Mouse (Mus musculus) stomach, embryonic 14.5 days (tissue): ENCODE data around the gene Nos2. TPM values are rescaled to one million over a fixed set of nuclear protein-coding genes. Genes with fewer than 3 reads are reported as not detected.

ENCODE experiments used
- ATAC-seq: fragments of 200-750 bp; cut with Nextera tagmentation; 2 replicates; pipeline ENCODE4 v1.8.0; 2017; ENCODE audit warnings: low read depth, moderate TSS enrichment; ENCODE audit not compliant: insufficient number of reproducible peaks, insufficient read depth, low FRiP score
- H3K27ac ChIP-seq: fragments of 300-500 bp; sonication (generic); 2 replicates; pipeline ENCODE4 v1.5.1; 2014; ENCODE audit warnings: mild to moderate bottlenecking, low read length, moderate library complexity, mixed read lengths
- H3K27me3 ChIP-seq: fragments of 300-500 bp; sonication (generic); 2 replicates; pipeline ENCODE4 v1.6.1; 2014; ENCODE audit warnings: low read length, control low read depth, mixed read lengths; ENCODE audit not compliant: control insufficient read depth, insufficient read depth
- H3K36me3 ChIP-seq: fragments of 300-500 bp; sonication (generic); 2 replicates; pipeline ENCODE4 v1.6.1; 2014; ENCODE audit warnings: mild to moderate bottlenecking, control low read depth, low read length, moderate library complexity, mixed read lengths; ENCODE audit not compliant: control insufficient read depth, insufficient read depth
- H3K4me1 ChIP-seq: fragments of 300-500 bp; sonication (generic); 2 replicates; pipeline ENCODE4 v1.6.1; 2014; ENCODE audit warnings: low read length, control low read depth, mixed read lengths; ENCODE audit not compliant: control insufficient read depth, insufficient read depth
- H3K4me2 ChIP-seq: fragments of 300-500 bp; sonication (generic); replicated peaks from 2 replicates; pipeline ENCODE4 v1.6.1; 2014; ENCODE audit warnings: low read depth, low read length, control low read depth
- H3K4me3 ChIP-seq: fragments of 300-500 bp; sonication (generic); 2 replicates; pipeline ENCODE4 v1.5.1; 2014; ENCODE audit warnings: low read depth, low read length, control low read depth
- H3K9ac ChIP-seq: fragments of 300-500 bp; sonication (generic); replicated peaks from 2 replicates; pipeline ENCODE4 v1.6.1; 2014; ENCODE audit warnings: low read depth, mild to moderate bottlenecking, control low read depth, low read length, moderate library complexity, mixed read lengths
- H3K9me3 ChIP-seq: fragments of 300-500 bp; sonication (generic); 2 replicates; pipeline ENCODE4 v1.6.1; 2016; ENCODE audit warnings: low read depth, low read length, control low read depth; ENCODE audit not compliant: control insufficient read depth
- WGBS: fragments of 180-500 bp; shearing (Covaris S2); extraction: QIAGEN DNeasy Blood & Tissue Kit; methylation state at CpG from one replicate; pipeline ENCODE4 v1.1.7; 2014; 5-methylcytosine and 5-hydroxymethylcytosine counted together
- polyA plus RNA-seq: library from polyadenylated mRNA; unstranded; fragments of >200 nt; fragmentation: Nextera tagmentation; extraction: Ambion mirVana; gene quantifications from 2 replicates; pipeline ENCODE4 v1.2.1, GENCODE M21; 2014

Nos2 gene
- polyA plus RNA-seq, 1 experiment from 2014 or later: 1.5 TPM

DNA sequence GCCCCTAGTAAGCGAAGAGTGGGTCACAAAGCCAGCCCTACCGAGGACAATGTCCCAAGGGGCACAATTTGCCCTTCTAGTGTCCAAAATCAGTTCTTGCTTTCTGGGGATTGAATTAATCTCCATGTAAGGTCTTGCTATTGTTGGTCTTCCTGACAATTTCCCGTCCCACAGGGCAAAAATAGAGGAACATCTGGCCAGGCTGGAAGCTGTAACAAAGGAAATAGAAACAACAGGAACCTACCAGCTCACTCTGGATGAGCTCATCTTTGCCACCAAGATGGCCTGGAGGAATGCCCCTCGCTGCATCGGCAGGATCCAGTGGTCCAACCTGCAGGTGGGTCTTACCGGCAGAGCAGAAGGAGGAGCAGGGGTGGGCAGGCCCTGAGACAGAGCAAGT, 14.6 kb downstream of the Nos2 start:
- ATAC-seq: no peak
- Histone ChIP-seq H3K9me3 (no peaks in the 10 kb centered on the region), H3K36me3 (no peaks in the 10 kb centered on the region), H3K4me3 (no peak overlapping the region), H3K4me1 (no peaks in the 10 kb centered on the region), H3K9ac (no peak overlapping the region), H3K27me3 (no peaks in the 10 kb centered on the region), H3K27ac (no peak overlapping the region), H3K4me2 (no peak overlapping the region)
- 79% methylated on average over 6 of the region's 6 CpGs for WGBS

DNA sequence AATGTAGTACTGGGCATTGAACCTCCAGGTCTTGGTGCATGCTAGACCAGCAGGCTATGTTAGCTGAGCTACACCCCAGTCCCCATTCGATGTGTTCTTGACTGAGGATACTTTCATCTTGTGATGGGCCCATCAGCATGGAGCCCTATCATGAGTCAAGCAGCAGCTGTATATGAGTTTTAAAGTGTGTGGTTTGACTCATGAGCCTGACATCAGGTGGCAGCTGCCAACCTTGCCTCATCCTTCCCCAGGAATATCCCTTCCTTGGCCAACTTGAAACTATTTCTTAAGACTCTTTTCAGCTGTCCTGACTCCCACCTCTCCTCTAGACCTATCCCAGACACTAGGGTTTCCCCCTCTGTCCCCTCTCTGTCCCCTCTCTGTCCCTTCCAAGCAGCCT, 22.5 kb downstream of the Nos2 start:
- WGBS: 96% methylated on average over 1 of the region's 1 CpGs
- no peak for ATAC-seq
- H3K9me3 ChIP-seq: no peaks in the 10 kb centered on the region

DNA sequence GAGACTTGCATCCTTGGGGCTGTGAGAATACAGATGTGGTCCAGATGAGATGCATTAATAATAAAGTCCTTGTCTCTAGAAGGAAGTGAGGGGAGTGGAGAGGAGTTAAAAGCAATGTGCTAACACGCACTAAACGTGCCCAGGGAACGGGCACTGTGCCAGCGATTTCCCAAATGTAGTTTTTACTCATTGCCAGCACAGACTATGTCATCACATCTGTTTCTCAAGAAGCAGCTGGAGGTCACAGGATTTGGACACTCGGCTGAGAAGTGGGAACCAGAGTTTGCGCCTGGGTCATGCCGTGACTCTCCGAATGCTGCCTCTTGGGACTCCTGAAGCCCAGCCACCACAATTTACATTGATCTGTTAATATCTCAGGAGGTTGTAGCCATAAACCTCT, 29.8 kb downstream of the Nos2 start:
- no peaks in the 10 kb centered on the region for H3K9me3 ChIP-seq
- no peak overlapping the region for H3K9ac ChIP-seq
- no peaks in the 10 kb centered on the region for H3K27me3 ChIP-seq
- 75% methylated on average over 8 of the region's 8 CpGs for WGBS
- H3K27ac ChIP-seq: no peak overlapping the region
- H3K4me1 ChIP-seq: no peaks in the 10 kb centered on the region
- no peak overlapping the region for H3K4me3 ChIP-seq
- ATAC-seq: no peak
- no peaks in the 10 kb centered on the region for H3K36me3 ChIP-seq
- H3K4me2 ChIP-seq: no peak overlapping the region

More for the DNA sequence above, 22.5 kb downstream of the Nos2 start:
- Histone ChIP-seq H3K27me3 (no peaks in the 10 kb centered on the region), H3K4me3 (no peak overlapping the region), H3K9ac (no peak overlapping the region), H3K36me3 (no peaks in the 10 kb centered on the region), H3K27ac (no peak overlapping the region), H3K4me2 (no peak overlapping the region), H3K4me1 (no peaks in the 10 kb centered on the region)

DNA sequence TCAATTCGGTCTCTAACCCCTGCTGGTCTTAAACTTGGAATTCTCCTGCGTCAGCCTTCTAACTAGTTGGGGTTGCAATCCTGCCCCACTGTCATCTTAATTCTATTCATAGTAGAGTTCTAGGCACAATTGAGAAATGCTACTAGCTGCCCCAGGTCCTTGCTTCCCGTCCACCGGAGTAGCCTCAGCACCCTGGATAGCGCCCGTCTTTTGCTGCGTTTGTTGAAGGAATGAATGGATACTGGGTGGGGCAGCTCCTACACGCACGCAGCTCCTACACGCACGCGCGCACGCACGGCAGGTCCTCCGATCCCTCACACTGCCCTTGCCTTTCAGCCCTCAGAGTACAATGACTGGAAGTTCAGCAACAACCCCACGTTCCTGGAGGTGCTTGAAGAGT, 31.9 kb downstream of the Nos2 start:
- H3K27me3 ChIP-seq: no peaks in the 10 kb centered on the region
- no peaks in the 10 kb centered on the region for H3K4me1 ChIP-seq
- H3K4me3 ChIP-seq: no peak overlapping the region
- no peak for ATAC-seq
- H3K9ac ChIP-seq: no peak overlapping the region
- WGBS: 8% methylated on average over 17 of the region's 17 CpGs
- H3K4me2 ChIP-seq: peak overlapping the region; percentile 26; the same call in 1 of the 2 replicates
- no peaks in the 10 kb centered on the region for H3K36me3 ChIP-seq
- H3K9me3 ChIP-seq: no peaks in the 10 kb centered on the region
- H3K27ac ChIP-seq: no peak overlapping the region

DNA sequence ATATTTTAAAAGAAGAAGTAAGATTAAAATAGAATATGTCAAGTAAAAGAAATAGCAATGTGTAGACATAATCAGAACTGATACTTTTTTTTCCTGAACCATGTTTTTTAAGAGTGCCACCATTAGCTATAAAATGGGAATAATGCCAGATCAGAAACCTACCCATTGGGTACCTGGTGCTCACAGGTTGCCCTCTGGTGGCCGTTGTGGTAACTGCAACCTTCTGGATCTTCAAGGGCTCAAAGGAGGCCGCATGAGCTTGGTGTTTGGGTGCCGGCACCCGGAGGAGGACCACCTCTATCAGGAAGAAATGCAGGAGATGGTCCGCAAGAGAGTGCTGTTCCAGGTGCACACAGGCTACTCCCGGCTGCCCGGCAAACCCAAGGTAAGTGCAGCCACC, 35.7 kb downstream of the Nos2 start:
- Histone ChIP-seq H3K4me2 (no peak overlapping the region), H3K4me1 (no peaks in the 10 kb centered on the region), H3K9ac (no peak overlapping the region), H3K4me3 (no peak overlapping the region), H3K27ac (no peak overlapping the region), H3K9me3 (no peaks in the 10 kb centered on the region), H3K27me3 (no peaks in the 10 kb centered on the region), H3K36me3 (no peaks in the 10 kb centered on the region)
- 14% methylated on average over 7 of the region's 7 CpGs for WGBS
- no peak for ATAC-seq

DNA sequence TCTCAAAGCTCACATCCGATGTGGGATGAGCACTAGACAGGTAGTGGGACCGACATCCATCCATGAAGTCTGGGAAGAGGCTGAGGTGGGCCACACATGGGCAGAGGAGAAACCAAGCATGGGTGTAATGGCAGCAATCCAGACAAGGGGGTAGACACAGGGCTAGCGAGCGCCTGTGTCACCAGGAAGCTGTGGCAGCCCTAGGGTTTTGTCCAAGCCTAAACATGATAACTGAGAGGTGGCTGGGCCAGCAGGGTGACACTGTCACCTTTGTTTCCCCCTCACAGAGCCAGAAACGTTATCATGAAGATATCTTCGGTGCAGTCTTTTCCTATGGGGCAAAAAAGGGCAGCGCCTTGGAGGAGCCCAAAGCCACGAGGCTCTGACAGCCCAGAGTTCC, 38.8 kb downstream of the Nos2 start:
- Histone ChIP-seq H3K4me2 (no peak overlapping the region), H3K27ac (no peak overlapping the region), H3K4me3 (no peak overlapping the region), H3K4me1 (no peaks in the 10 kb centered on the region), H3K9me3 (no peaks in the 10 kb centered on the region), H3K36me3 (no peaks in the 10 kb centered on the region), H3K9ac (no peak overlapping the region), H3K27me3 (no peaks in the 10 kb centered on the region)
- WGBS: 60% methylated on average over 8 of the region's 8 CpGs
- no peak for ATAC-seq

DNA sequence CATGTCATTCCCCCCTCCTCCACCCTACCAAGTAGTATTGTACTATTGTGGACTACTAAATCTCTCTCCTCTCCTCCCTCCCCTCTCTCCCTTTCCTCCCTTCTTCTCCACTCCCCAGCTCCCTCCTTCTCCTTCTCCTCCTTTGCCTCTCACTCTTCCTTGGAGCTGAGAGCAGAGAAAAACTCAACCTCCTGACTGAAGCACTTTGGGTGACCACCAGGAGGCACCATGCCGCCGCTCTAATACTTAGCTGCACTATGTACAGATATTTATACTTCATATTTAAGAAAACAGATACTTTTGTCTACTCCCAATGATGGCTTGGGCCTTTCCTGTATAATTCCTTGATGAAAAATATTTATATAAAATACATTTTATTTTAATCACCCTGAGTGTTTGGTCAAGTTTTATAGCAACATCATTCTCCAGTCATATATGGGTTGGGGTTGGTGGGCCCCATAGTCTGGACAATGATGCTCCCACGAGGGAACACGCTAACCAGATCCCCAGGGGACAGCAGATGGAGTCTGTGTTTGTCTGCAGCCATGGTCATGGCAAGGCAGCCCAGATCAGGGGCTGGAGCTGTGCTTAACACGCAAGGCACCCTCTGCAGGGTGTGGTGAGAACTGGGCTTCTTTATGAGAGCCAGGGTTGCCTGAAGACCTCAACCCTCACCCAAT, 39.4 kb downstream of the Nos2 start:
- Histone ChIP-seq H3K4me1 (no peaks in the 10 kb centered on the region), H3K36me3 (no peaks in the 10 kb centered on the region), H3K4me2 (no peak overlapping the region), H3K4me3 (no peak overlapping the region), H3K9ac (no peak overlapping the region), H3K27ac (no peak overlapping the region), H3K9me3 (no peaks in the 10 kb centered on the region), H3K27me3 (no peaks in the 10 kb centered on the region)
- no peak for ATAC-seq
- WGBS: 64% methylated on average over 5 of the region's 5 CpGs

DNA sequence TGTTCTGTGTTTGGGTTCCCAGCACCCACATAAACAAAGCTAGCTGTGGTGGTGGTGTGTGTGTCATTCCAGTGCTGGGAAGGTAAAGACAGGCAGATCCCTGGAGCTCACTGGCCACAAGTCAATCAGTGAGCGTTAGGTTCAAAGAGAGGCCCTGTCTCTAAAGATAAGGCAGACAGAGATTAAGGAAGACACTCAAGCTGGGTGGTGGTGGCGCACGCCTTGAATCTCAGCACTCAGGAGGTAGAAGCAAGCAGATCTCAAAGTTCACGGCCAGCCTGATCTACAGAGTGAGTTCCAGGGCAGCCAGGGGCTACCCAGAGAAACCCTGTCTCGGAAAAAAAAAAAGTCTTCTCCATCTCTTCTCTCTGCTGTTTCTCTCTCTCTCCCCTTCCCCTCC, 40.6 kb downstream of the Nos2 start:
- 58% methylated on average over 5 of the region's 5 CpGs for WGBS
- no peak for ATAC-seq
- Histone ChIP-seq H3K4me3 (no peak overlapping the region), H3K9me3 (no peaks in the 10 kb centered on the region), H3K27ac (no peak overlapping the region), H3K4me2 (no peak overlapping the region), H3K9ac (no peak overlapping the region), H3K36me3 (no peaks in the 10 kb centered on the region), H3K27me3 (no peaks in the 10 kb centered on the region), H3K4me1 (no peaks in the 10 kb centered on the region)

DNA sequence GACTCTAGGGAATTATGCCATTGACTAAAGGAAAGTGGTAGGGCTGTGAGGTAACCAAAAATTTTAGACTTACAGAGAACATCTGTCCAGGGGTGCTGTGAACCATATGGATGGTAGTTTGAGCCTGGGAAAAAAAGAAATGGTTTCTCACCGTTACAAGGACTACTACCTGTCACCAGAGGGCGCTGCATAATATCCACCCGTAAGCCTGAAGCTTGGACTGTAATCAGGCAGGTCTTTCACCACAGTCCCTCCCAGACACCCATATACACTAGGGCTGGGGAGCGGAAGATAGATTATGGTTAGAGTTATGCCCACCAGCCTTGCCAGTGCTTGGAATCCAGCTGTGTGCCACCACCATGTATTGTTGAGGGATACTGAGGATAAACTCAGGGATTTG, 46.8 kb downstream of the Nos2 start:
- Histone ChIP-seq H3K9me3 (no peaks in the 10 kb centered on the region), H3K36me3 (no peaks in the 10 kb centered on the region), H3K9ac (no peak overlapping the region), H3K27ac (no peak overlapping the region), H3K27me3 (no peaks in the 10 kb centered on the region), H3K4me3 (no peak overlapping the region), H3K4me1 (no peaks in the 10 kb centered on the region), H3K4me2 (no peak overlapping the region)
- no peak for ATAC-seq
- 23% methylated on average over 4 of the region's 4 CpGs for WGBS
